Mouse (Mus musculus) liver, postnatal 0 days (tissue): ENCODE data around the gene Mpig6b. TPM values are rescaled to one million over a fixed set of nuclear protein-coding genes. Genes with fewer than 3 reads are reported as not detected.

ENCODE experiments used
- ATAC-seq: fragments of 200-750 bp; cut with Nextera tagmentation; 2 replicates; pipeline ENCODE4 v1.8.0; 2017; ENCODE audit warnings: mild to moderate bottlenecking, moderate library complexity
- DNase-seq: peaks from one replicate; pipeline ENCODE4 v3.0.0-alpha.2; 2016
- H3K27ac ChIP-seq: fragments of 300-500 bp; sonication (generic); 2 replicates; pipeline ENCODE4 v1.5.1; 2014; ENCODE audit warnings: antibody characterized with exemption, moderate library complexity, mild to moderate bottlenecking, low read depth
- H3K27me3 ChIP-seq: fragments of 300-500 bp; sonication (generic); 2 replicates; pipeline ENCODE4 v1.6.1; 2014; ENCODE audit warnings: low read length, control low read depth, mixed read lengths; ENCODE audit not compliant: insufficient read depth
- H3K36me3 ChIP-seq: fragments of 300-500 bp; sonication (generic); replicated peaks from 2 replicates; pipeline ENCODE4 v1.6.1; 2014; ENCODE audit warnings: mild to moderate bottlenecking, control low read depth, low read length, moderate library complexity, mixed read lengths; ENCODE audit not compliant: insufficient read depth
- H3K4me1 ChIP-seq: fragments of 300-500 bp; sonication (generic); 2 replicates; pipeline ENCODE4 v1.6.1; 2014; ENCODE audit warnings: antibody characterized with exemption, mild to moderate bottlenecking, control low read depth; ENCODE audit not compliant: insufficient read depth
- H3K4me2 ChIP-seq: fragments of 300-500 bp; sonication (generic); 2 replicates; pipeline ENCODE4 v1.6.1; 2014; ENCODE audit warnings: low read depth, mild to moderate bottlenecking, low read length, moderate library complexity, mixed read lengths
- H3K4me3 ChIP-seq: fragments of 300-500 bp; sonication (generic); 2 replicates; pipeline ENCODE4 v1.5.1; 2014; ENCODE audit warnings: low read depth, low read length
- H3K9ac ChIP-seq: fragments of 300-500 bp; sonication (generic); replicated peaks from 2 replicates; pipeline ENCODE4 v1.6.1; 2014; ENCODE audit warnings: mild to moderate bottlenecking, moderate library complexity
- H3K9me3 ChIP-seq: fragments of 300-500 bp; sonication (generic); 2 replicates; pipeline ENCODE4 v1.6.1; 2016; ENCODE audit warnings: mild to moderate bottlenecking, control low read depth, low read length, mixed read lengths
- CTCF ChIP-seq: sonication (generic); IDR thresholded peaks from 2 replicates; pipeline ENCODE4 v1.5.1; 2016; ENCODE audit warnings: antibody characterized with exemption, low read depth
- EP300 ChIP-seq: IDR thresholded peaks from 2 replicates; pipeline ENCODE4 v1.6.1; 2016; ENCODE audit warnings: antibody characterized with exemption, low read depth, mild to moderate bottlenecking
- WGBS: fragments of 180-500 bp; shearing (Covaris S2); extraction: QIAGEN DNeasy Blood & Tissue Kit; methylation state at CpG from one replicate; pipeline ENCODE4 v1.1.7; 2014; ENCODE audit not compliant: insufficient replicate concordance; 5-methylcytosine and 5-hydroxymethylcytosine counted together
- polyA plus RNA-seq: library from polyadenylated mRNA; unstranded; fragments of >200 nt; fragmentation: Nextera tagmentation; extraction: Ambion mirVana; gene quantifications from 2 replicates; pipeline ENCODE4 v1.2.1, GENCODE M21; 2015

The Mpig6b gene
- polyA plus RNA-seq, 1 experiment from 2014 or later = 6.5 TPM

GRCm38 (mm10) chr17:35058316-35058715 lies 7.7 kb downstream of the Mpig6b start:
- Histone ChIP-seq H3K27me3 (peaks cover 3% of the 10 kb centered on the region; the same call in 1 of the 2 replicates), H3K4me2 (no peak overlapping the region), H3K36me3 (peaks cover 50% of the 10 kb centered on the region), H3K4me3 (no peak overlapping the region), H3K4me1 (peaks cover 19% of the 10 kb centered on the region), H3K9ac (no peak overlapping the region), H3K9me3 (no peaks in the 10 kb centered on the region), H3K27ac (no peak overlapping the region)
- no peak for TF ChIP-seq EP300
- no peak for TF ChIP-seq CTCF
- 66% methylated on average over 9 of the region's 9 CpGs for WGBS
- DNase-seq (no peak), ATAC-seq (no peak)

DNA sequence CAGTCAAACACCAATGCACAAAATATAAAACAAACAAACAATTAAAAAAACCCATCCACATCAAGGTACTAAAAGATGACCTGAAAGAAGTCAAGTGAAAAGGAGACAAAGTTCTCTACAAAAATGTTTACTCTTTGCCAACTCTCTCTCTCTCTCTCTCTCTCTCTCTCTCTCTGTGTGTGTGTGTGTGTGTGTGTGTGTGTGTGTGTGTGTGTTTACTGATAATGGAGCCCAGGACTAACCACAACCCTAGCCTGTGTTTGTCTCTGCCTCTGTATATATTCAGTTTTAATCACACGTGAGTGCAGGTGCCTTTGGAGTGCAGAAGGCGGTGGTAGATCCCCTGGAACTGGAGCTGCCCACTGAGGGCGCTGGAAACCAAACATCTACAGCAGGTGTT lies 8.9 kb downstream of the Mpig6b start:
- Histone ChIP-seq H3K4me2 (no peak overlapping the region), H3K9me3 (no peaks in the 10 kb centered on the region), H3K27me3 (no peaks in the 10 kb centered on the region), H3K4me1 (peaks cover 23% of the 10 kb centered on the region), H3K9ac (no peak overlapping the region), H3K36me3 (peaks cover 62% of the 10 kb centered on the region), H3K4me3 (no peak overlapping the region), H3K27ac (no peak overlapping the region)
- DNase-seq = no peak
- TF ChIP-seq CTCF = no peak
- no peak for TF ChIP-seq EP300
- 47% methylated on average over 3 of the region's 3 CpGs for WGBS
- no peak for ATAC-seq

GRCm38 (mm10) chr17:35055691-35056495 lies 10.1 kb downstream of the Mpig6b start:
- WGBS = 90% methylated on average over 7 of the region's 7 CpGs
- Histone ChIP-seq H3K4me1 (peaks cover 26% of the 10 kb centered on the region), H3K36me3 (peaks cover 60% of the 10 kb centered on the region), H3K27ac (no peak overlapping the region), H3K4me3 (no peak overlapping the region), H3K9ac (no peak overlapping the region), H3K9me3 (no peaks in the 10 kb centered on the region), H3K27me3 (no peaks in the 10 kb centered on the region), H3K4me2 (no peak overlapping the region)
- TF ChIP-seq CTCF (no peak), EP300 (no peak)
- ATAC-seq (no peak), DNase-seq (no peak)

DNA sequence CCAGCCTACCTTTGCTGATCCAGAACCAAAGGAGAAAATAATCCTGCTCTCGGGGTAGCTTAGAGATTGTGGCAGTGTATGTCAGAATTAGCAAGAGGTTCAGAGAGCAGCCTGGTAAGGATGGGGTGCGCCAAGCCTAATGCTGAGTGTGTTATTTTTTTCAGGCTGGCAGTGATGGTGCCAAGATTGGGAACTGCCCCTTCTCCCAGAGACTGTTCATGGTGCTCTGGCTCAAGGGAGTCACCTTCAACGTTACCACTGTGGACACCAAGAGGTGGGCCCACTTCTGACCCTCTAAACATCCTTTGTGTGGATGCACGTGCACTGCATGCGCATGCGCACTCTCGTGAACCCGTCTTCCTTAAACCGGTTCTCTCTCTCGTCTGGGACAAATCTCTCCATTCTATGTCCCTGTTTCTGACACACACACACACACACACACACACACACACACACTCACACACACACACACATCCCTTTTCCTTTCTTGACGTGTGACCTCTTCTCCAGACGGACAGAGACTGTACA lies 13.6 kb downstream of the Mpig6b start:
- H3K4me3 ChIP-seq = peak overlapping the region; percentile 68
- no peak for ATAC-seq
- WGBS = 82% methylated on average over 12 of the region's 12 CpGs
- peaks cover 45% of the 10 kb centered on the region for H3K36me3 ChIP-seq
- no peak for DNase-seq
- peak overlapping the region; percentile 87 for H3K9ac ChIP-seq
- H3K27ac ChIP-seq = peak overlapping the region; percentile 98
- no peaks in the 10 kb centered on the region for H3K9me3 ChIP-seq
- TF ChIP-seq CTCF = no peak
- no peak for TF ChIP-seq EP300
- H3K4me2 ChIP-seq = peak overlapping the region; percentile 99
- H3K27me3 ChIP-seq = no peaks in the 10 kb centered on the region
- peaks cover 31% of the 10 kb centered on the region for H3K4me1 ChIP-seq

DNA sequence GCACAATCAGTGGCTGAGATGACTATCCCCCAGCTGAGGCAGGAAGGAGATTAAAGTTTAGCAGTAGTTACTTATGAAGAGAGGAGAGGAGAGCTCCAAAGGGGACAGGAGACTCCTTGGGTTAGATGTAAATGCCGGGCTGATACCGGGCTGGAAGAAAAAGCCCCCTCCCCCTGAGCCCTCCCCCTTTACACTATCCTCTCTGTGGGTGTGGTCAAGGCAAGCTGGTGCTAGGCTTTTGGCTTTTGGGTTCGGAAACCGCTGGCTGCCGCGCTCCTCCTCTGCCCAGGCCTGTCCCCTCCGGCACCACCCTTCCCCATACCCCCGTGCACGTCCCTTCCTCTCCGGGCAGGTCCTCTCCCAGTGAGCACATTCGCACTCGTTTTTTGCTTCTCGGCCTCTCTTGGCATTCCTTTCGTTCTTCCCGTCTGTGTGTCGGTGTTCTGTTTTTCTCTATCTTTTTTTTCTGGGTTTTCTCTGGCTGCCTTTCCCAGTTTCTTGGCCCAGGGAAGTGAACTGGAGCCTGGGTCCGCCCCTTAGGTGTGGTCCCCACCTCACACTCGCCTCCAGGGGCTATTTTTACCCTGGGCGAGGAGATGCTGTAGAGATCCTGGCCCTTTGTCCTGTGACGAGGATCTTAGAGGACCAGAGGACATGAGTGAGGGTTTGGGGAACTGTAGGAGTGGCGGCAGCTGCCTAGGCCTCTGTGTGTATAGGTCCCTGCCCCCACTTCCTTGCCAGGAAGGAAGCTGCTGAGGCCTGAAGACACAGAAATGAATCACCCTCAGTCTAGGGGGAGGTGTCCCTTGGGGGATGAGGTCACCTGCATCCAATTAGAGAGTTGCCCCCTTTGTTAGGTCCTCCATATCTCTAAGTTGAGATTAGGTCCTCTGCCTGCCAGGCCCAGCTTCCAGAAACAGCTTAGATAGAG lies 14.6 kb downstream of the Mpig6b start:
- Histone ChIP-seq H3K36me3 (peaks cover 41% of the 10 kb centered on the region), H3K4me3 (peak overlapping the region; percentile 68), H3K27ac (peak overlapping the region; percentile 98), H3K4me1 (peaks cover 38% of the 10 kb centered on the region), H3K4me2 (peak overlapping the region; percentile 99), H3K27me3 (no peaks in the 10 kb centered on the region), H3K9me3 (no peaks in the 10 kb centered on the region), H3K9ac (peak overlapping the region; percentile 87)
- peak; percentile 53 for ATAC-seq
- WGBS = 4% methylated on average over 21 of the region's 21 CpGs
- peak; percentile 76 for DNase-seq
- TF ChIP-seq EP300 = peak; percentile 29; the same call in 1 of the 2 replicates
- no peak for TF ChIP-seq CTCF
